Mouse (Mus musculus) embryo, embryonic 10.5 days (tissue): ENCODE measurements around the gene Myo1c.
A peak's percentile ranks its signal among the peaks of the same experiment; 100 is the strongest.
"Not testable (repeated sequence)": the region's sequence is repeated elsewhere in the genome, so short reads cannot be mapped to it uniquely, and the experiment has no call there.

Experiments
- DNase-seq: peaks from one replicate; pipeline ENCODE4 v3.0.0-alpha.2; 2015; ENCODE audit warnings: low spot score

Myo1c gene

GRCm38 (mm10) chr11:75669176-75669852 is 19.0 kb downstream of the Myo1c start:
- DNase-seq = no peak

GRCm38 (mm10) chr11:75669853-75670200 is 19.5 kb downstream of the Myo1c start:
- DNase-seq = no peak

GRCm38 (mm10) chr11:75671426-75672180 is 21.3 kb downstream of the Myo1c start:
- DNase-seq = no peak

GRCm38 (mm10) chr11:75673411-75673810 is 23.1 kb downstream of the Myo1c start:
- DNase-seq = no peak

- DNase-seq = no peak
Observed at GRCm38 (mm10) chr11:75674875-75675274, 24.6 kb downstream of the Myo1c start.

GRCm38 (mm10) chr11:75677881-75678746 is 27.8 kb downstream of the Myo1c start:
- no peak for DNase-seq

- peak; percentile 99 for DNase-seq
Observed at GRCm38 (mm10) chr11:75678747-75679438, 28.6 kb downstream of the Myo1c start, which contains the start of gene Crk. Gene Crk (plus strand): TSS chr11:75679259.

GRCm38 (mm10) chr11:75679439-75680171 is 29.3 kb downstream of the Myo1c start:
- peak; percentile 74 for DNase-seq

GRCm38 (mm10) chr11:75684462-75684861 is 34.2 kb downstream of the Myo1c start:
- no peak for DNase-seq

- DNase-seq = no peak
Observed at GRCm38 (mm10) chr11:75684956-75685355, 34.7 kb downstream of the Myo1c start.

GRCm38 (mm10) chr11:75687343-75687993 is 37.2 kb downstream of the Myo1c start:
- no peak for DNase-seq

GRCm38 (mm10) chr11:75688132-75688531 is 37.8 kb downstream of the Myo1c start:
- DNase-seq = no peak

GRCm38 (mm10) chr11:75689977-75690376 is 39.7 kb downstream of the Myo1c start:
- DNase-seq = no peak

GRCm38 (mm10) chr11:75691047-75691446 is 40.7 kb downstream of the Myo1c start:
- no peak for DNase-seq

GRCm38 (mm10) chr11:75693570-75693969 is 43.3 kb downstream of the Myo1c start:
- no peak for DNase-seq

- not testable (repeated sequence) for DNase-seq
Observed at GRCm38 (mm10) chr11:75697464-75697863, 47.2 kb downstream of the Myo1c start.

- no peak for DNase-seq
Observed at GRCm38 (mm10) chr11:75700557-75700956, 50.3 kb downstream of the Myo1c start.

GRCm38 (mm10) chr11:75702761-75703160 is 52.5 kb downstream of the Myo1c start:
- DNase-seq = no peak

- no peak for DNase-seq
Observed at GRCm38 (mm10) chr11:75703748-75704147, 53.4 kb downstream of the Myo1c start.

- peak; percentile 66 for DNase-seq
Observed at GRCm38 (mm10) chr11:75713949-75714348, 63.6 kb downstream of the Myo1c start.

- DNase-seq = no peak
Observed at GRCm38 (mm10) chr11:75715556-75715955, 65.3 kb downstream of the Myo1c start.
